Mouse (Mus musculus) heart, postnatal 0 days (tissue): ENCODE results near the gene Yeats4.

ENCODE experiments used
- CTCF ChIP-seq: IDR thresholded peaks from 2 replicates; pipeline ENCODE4 v1.5.1; 2016; ENCODE audit warnings: antibody characterized with exemption, control low read depth, low read depth
- EP300 ChIP-seq: IDR thresholded peaks from 2 replicates; pipeline ENCODE4 v1.6.1; 2016; ENCODE audit warnings: antibody characterized with exemption, low read depth

GRCm38 (mm10) chr10:117203558-117203981, 20.7 kb downstream of the Yeats4 start:
- TF ChIP-seq EP300 (no peak), CTCF (peak; percentile 49)
